ENCODE assay signal across 1 mouse cellular context in the genomic region with DNA sequence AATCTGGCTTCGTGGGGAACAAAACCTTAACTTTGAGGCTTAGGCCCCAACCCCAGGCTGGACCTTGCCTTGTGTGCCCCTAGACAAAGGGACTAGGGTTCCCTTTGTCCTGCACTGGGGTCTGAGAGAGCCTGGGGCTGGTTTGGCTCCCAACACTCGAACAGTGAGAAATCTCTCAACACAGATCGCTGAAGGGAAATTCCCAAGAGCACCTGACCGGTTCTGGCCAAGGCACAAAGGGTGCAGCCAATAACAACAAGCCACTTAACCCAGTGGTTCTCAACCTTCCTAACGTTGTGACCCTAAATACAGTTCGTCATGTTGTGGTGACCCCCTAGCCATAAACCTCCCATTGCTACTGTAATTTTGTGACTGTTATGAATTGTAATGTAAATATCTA.
TF ChIP-seq lines count a peak whose summit lies in the region.

No protein-coding gene starts in this region.

TF ChIP-seq in CH12.LX, 34 proteins besides CTCF, POLR2A, EP300 and RAD21 (continued from another document):
- TF ChIP-seq ZKSCAN1 (IDR thresholded peaks at IDR 0.05; ENCODE audit: borderline replicate concordance, low read depth, low read length) (no peak), UBTF (IDR thresholded peaks at IDR 0.05; ENCODE audit: low read depth, low read length) (no peak), ZNF384 (IDR thresholded peaks at IDR 0.05; ENCODE audit: low read depth, low read length) (no peak), POLR2AphosphoS2 (IDR thresholded peaks at IDR 0.05; ENCODE audit: low read depth, low read length) (no peak; the same call in 1 of the 2 replicates), HCFC1 (IDR thresholded peaks at IDR 0.05; ENCODE audit: low read depth, low read length) (no peak), ZMIZ1 (IDR thresholded peaks at IDR 0.05; ENCODE audit: low read depth, low read length) (no peak; the same call in 1 of the 2 replicates), GABPA (IDR thresholded peaks at IDR 0.05; ENCODE audit: insufficient replicate concordance, low read depth, low read length) (no peak), MAFK (IDR thresholded peaks at IDR 0.05; ENCODE audit: insufficient replicate concordance, low read length) (no peak), SIN3A (IDR thresholded peaks at IDR 0.05; ENCODE audit: low read length) (0 out of 2 replicates have a peak, but pooled peaks have one; percentile 18), MXI1 (IDR thresholded peaks at IDR 0.05; ENCODE audit: low read depth, low read length) (0 out of 2 replicates have a peak, but pooled peaks have one; percentile 16), CHD1 (IDR thresholded peaks at IDR 0.05; ENCODE audit: low read depth, low read length) (no peak), USF1 (IDR thresholded peaks at IDR 0.05; ENCODE audit: low read depth, low read length) (peak; percentile 62), IRF4 (IDR thresholded peaks at IDR 0.05; ENCODE audit: low read depth, low read length) (peak; percentile 42; the same call in 1 of the 2 replicates), E2F4 (IDR thresholded peaks at IDR 0.05; ENCODE audit: insufficient replicate concordance, low read depth, low read length) (no peak), JUN (IDR thresholded peaks at IDR 0.05; ENCODE audit: insufficient read depth, low read depth, low read length) (no peak), NELFE (IDR thresholded peaks at IDR 0.05; ENCODE audit: low read depth, low read length) (peak; percentile 34; the same call in 1 of the 2 replicates), CHD2 (IDR thresholded peaks at IDR 0.05; ENCODE audit: low read length) (no peak), TBP (conservative IDR thresholded peaks at IDR 0.05; ENCODE audit: low read depth, low read length) (peak; percentile 71; the same call in 1 of the 2 replicates), KAT2A (IDR thresholded peaks at IDR 0.05; ENCODE audit: insufficient replicate concordance, low read length) (no peak), MYC (IDR thresholded peaks at IDR 0.05; ENCODE audit: low read depth, low read length) (no peak), RCOR1 (conservative IDR thresholded peaks at IDR 0.05; ENCODE audit: low read depth, low read length) (no peak), ELF1 (IDR thresholded peaks at IDR 0.05; ENCODE audit: low read depth, low read length) (no peak), ETS1 (conservative IDR thresholded peaks at IDR 0.05; ENCODE audit: low read depth, low read length) (peak; percentile 26), USF2 (conservative IDR thresholded peaks at IDR 0.05; ENCODE audit: low read depth, low read length) (no peak; the same call in 1 of the 2 replicates), TCF12 (IDR thresholded peaks at IDR 0.05; ENCODE audit: low read depth, low read length) (peak; percentile 58), BHLHE40 (IDR thresholded peaks at IDR 0.05; ENCODE audit: low read depth, low read length) (peak; percentile 69), MAZ (IDR thresholded peaks at IDR 0.05; ENCODE audit: low read depth, low read length) (no peak), ZC3H11A (IDR thresholded peaks at IDR 0.05; ENCODE audit: low read depth, low read length) (no peak), MAX (IDR thresholded peaks at IDR 0.05; ENCODE audit: low read length) (peak; percentile 32), SMC3 (IDR thresholded peaks at IDR 0.05; ENCODE audit: low read depth, low read length) (no peak)
